Mouse (Mus musculus): ENCODE measurements around the gene Ptar1. TPM values are rescaled to one million over a fixed set of nuclear protein-coding genes. Genes with fewer than 3 reads are reported as not detected.
A peak's percentile ranks its signal among the peaks of the same experiment; 100 is the strongest.
"Not testable (repeated sequence)": the region's sequence is repeated elsewhere in the genome, so short reads cannot be mapped to it uniquely, and the experiment has no call there.

Gene Ptar1
- polyA plus RNA-seq, 1 experiment from 2014 or later = 14.8 TPM

- no peak overlapping the region for H3K27ac ChIP-seq (ENCODE audit: low read depth, low read length)
- no peak for ATAC-seq (ENCODE audit: low FRiP score, low TSS enrichment)
- H3K9me3 ChIP-seq (ENCODE audit: control insufficient read depth, low read length) = no peaks in the 10 kb centered on the region
- H3K36me3 ChIP-seq (ENCODE audit: control insufficient read depth, insufficient read depth, low read length) = no peaks in the 10 kb centered on the region
- H3K4me3 ChIP-seq (ENCODE audit: low read length) = no peak overlapping the region
- WGBS = 81% methylated on average over 6 of the region's 6 CpGs
- no peaks in the 10 kb centered on the region for H3K4me1 ChIP-seq (ENCODE audit: control insufficient read depth, insufficient read depth, low read length)
- H3K9ac ChIP-seq (ENCODE audit: low read depth, low read length) = no peak overlapping the region
- no peaks in the 10 kb centered on the region for H3K27me3 ChIP-seq (ENCODE audit: control insufficient read depth, insufficient read depth, low read length)
- H3K4me2 ChIP-seq (replicated peaks; ENCODE audit: low read depth, low read length) = no peak overlapping the region
Measured at GRCm38 (mm10) chr19:23668142-23668655, 19.0 kb upstream of the Ptar1 start.

- H3K27ac ChIP-seq (ENCODE audit: low read depth, low read length) = no peak overlapping the region
- H3K27me3 ChIP-seq (ENCODE audit: control insufficient read depth, insufficient read depth, low read length) = no peaks in the 10 kb centered on the region
- no peak overlapping the region for H3K4me2 ChIP-seq (replicated peaks; ENCODE audit: low read depth, low read length)
- H3K4me1 ChIP-seq (ENCODE audit: control insufficient read depth, insufficient read depth, low read length) = no peaks in the 10 kb centered on the region
- H3K9me3 ChIP-seq (ENCODE audit: control insufficient read depth, low read length) = peaks cover 4% of the 10 kb centered on the region; the same call in 1 of the 2 replicates
- ATAC-seq (ENCODE audit: low FRiP score, low TSS enrichment) = no peak
- H3K9ac ChIP-seq (ENCODE audit: low read depth, low read length) = no peak overlapping the region
- WGBS = 68% methylated on average over 2 of the region's 2 CpGs
- no peaks in the 10 kb centered on the region for H3K36me3 ChIP-seq (ENCODE audit: control insufficient read depth, insufficient read depth, low read length)
- no peak overlapping the region for H3K4me3 ChIP-seq (ENCODE audit: low read length)
Measured at GRCm38 (mm10) chr19:23673021-23673420, 14.2 kb upstream of the Ptar1 start.

GRCm38 (mm10) chr19:23675656-23676055 lies 11.6 kb upstream of the Ptar1 start:
- ATAC-seq (ENCODE audit: low FRiP score, low TSS enrichment); H3K4me3 ChIP-seq (ENCODE audit: low read length); H3K27me3 ChIP-seq (ENCODE audit: control insufficient read depth, insufficient read depth, low read length); H3K4me2 ChIP-seq (replicated peaks; ENCODE audit: low read depth, low read length); H3K9ac ChIP-seq (ENCODE audit: low read depth, low read length); H3K9me3 ChIP-seq (ENCODE audit: control insufficient read depth, low read length); H3K4me1 ChIP-seq (ENCODE audit: control insufficient read depth, insufficient read depth, low read length); H3K36me3 ChIP-seq (ENCODE audit: control insufficient read depth, insufficient read depth, low read length); H3K27ac ChIP-seq (ENCODE audit: low read depth, low read length): not testable (repeated sequence)
- 91% methylated on average over 8 of the region's 8 CpGs for whole genome bisulfite sequencing

GRCm38 (mm10) chr19:23686962-23687295 lies 300 bp upstream of the Ptar1 start:
- H3K9ac ChIP-seq (ENCODE audit: low read depth, low read length) = peak overlapping the region; percentile 88
- peak overlapping the region; percentile 55 for H3K4me3 ChIP-seq (ENCODE audit: low read length)
- no peaks in the 10 kb centered on the region for H3K36me3 ChIP-seq (ENCODE audit: control insufficient read depth, insufficient read depth, low read length)
- ATAC-seq (ENCODE audit: low FRiP score, low TSS enrichment) = peak; percentile 96; the same call in 1 of the 2 replicates
- 2% methylated on average over 14 of the region's 14 CpGs for WGBS
- peak overlapping the region; percentile 89 for H3K27ac ChIP-seq (ENCODE audit: low read depth, low read length)
- no peaks in the 10 kb centered on the region for H3K9me3 ChIP-seq (ENCODE audit: control insufficient read depth, low read length)
- peaks cover 7% of the 10 kb centered on the region; the same call in 1 of the 2 replicates for H3K4me1 ChIP-seq (ENCODE audit: control insufficient read depth, insufficient read depth, low read length)
- no peaks in the 10 kb centered on the region for H3K27me3 ChIP-seq (ENCODE audit: control insufficient read depth, insufficient read depth, low read length)
- H3K4me2 ChIP-seq (replicated peaks; ENCODE audit: low read depth, low read length) = peak overlapping the region; percentile 38

- H3K27ac ChIP-seq (ENCODE audit: low read depth, low read length) = no peak overlapping the region
- no peaks in the 10 kb centered on the region for H3K27me3 ChIP-seq (ENCODE audit: control insufficient read depth, insufficient read depth, low read length)
- H3K4me1 ChIP-seq (ENCODE audit: control insufficient read depth, insufficient read depth, low read length) = peaks cover 7% of the 10 kb centered on the region; the same call in 1 of the 2 replicates
- peak overlapping the region; percentile 38 for H3K4me2 ChIP-seq (replicated peaks; ENCODE audit: low read depth, low read length)
- peak overlapping the region; percentile 55 for H3K4me3 ChIP-seq (ENCODE audit: low read length)
- WGBS = 23% methylated on average over 4 of the region's 4 CpGs
- no peaks in the 10 kb centered on the region for H3K9me3 ChIP-seq (ENCODE audit: control insufficient read depth, low read length)
- no peak for ATAC-seq (ENCODE audit: low FRiP score, low TSS enrichment)
- H3K36me3 ChIP-seq (ENCODE audit: control insufficient read depth, insufficient read depth, low read length) = no peaks in the 10 kb centered on the region
- peak overlapping the region; percentile 88; the same call in 1 of the 2 replicates for H3K9ac ChIP-seq (ENCODE audit: low read depth, low read length)
Measured at GRCm38 (mm10) chr19:23688421-23688946, 1.3 kb downstream of the Ptar1 start.

GRCm38 (mm10) chr19:23694344-23694743 lies 7.1 kb downstream of the Ptar1 start:
- no peak for ATAC-seq (ENCODE audit: low FRiP score, low TSS enrichment)
- 87% methylated on average over 4 of the region's 4 CpGs for WGBS
- H3K4me2 ChIP-seq (replicated peaks; ENCODE audit: low read depth, low read length) = no peak overlapping the region
- H3K4me1 ChIP-seq (ENCODE audit: control insufficient read depth, insufficient read depth, low read length) = no peaks in the 10 kb centered on the region
- no peak overlapping the region for H3K27ac ChIP-seq (ENCODE audit: low read depth, low read length)
- H3K27me3 ChIP-seq (ENCODE audit: control insufficient read depth, insufficient read depth, low read length) = no peaks in the 10 kb centered on the region
- H3K9ac ChIP-seq (ENCODE audit: low read depth, low read length) = no peak overlapping the region
- H3K9me3 ChIP-seq (ENCODE audit: control insufficient read depth, low read length) = no peaks in the 10 kb centered on the region
- peaks cover 44% of the 10 kb centered on the region for H3K36me3 ChIP-seq (ENCODE audit: control insufficient read depth, insufficient read depth, low read length)
- no peak overlapping the region for H3K4me3 ChIP-seq (ENCODE audit: low read length)

GRCm38 (mm10) chr19:23697861-23698260 lies 10.6 kb downstream of the Ptar1 start:
- Histone ChIP-seq H3K36me3 (ENCODE audit: control insufficient read depth, insufficient read depth, low read length) (peaks cover 64% of the 10 kb centered on the region), H3K9ac (ENCODE audit: low read depth, low read length) (no peak overlapping the region), H3K27ac (ENCODE audit: low read depth, low read length) (no peak overlapping the region), H3K27me3 (ENCODE audit: control insufficient read depth, insufficient read depth, low read length) (no peaks in the 10 kb centered on the region), H3K9me3 (ENCODE audit: control insufficient read depth, low read length) (no peaks in the 10 kb centered on the region), H3K4me1 (ENCODE audit: control insufficient read depth, insufficient read depth, low read length) (no peaks in the 10 kb centered on the region), H3K4me3 (ENCODE audit: low read length) (no peak overlapping the region), H3K4me2 (replicated peaks; ENCODE audit: low read depth, low read length) (no peak overlapping the region)
- ATAC-seq (ENCODE audit: low FRiP score, low TSS enrichment) = no peak
- WGBS = 81% methylated on average over 8 of the region's 8 CpGs

- Histone ChIP-seq H3K9me3 (ENCODE audit: control insufficient read depth, low read length) (no peaks in the 10 kb centered on the region), H3K4me3 (ENCODE audit: low read length) (no peak overlapping the region), H3K4me1 (ENCODE audit: control insufficient read depth, insufficient read depth, low read length) (no peaks in the 10 kb centered on the region), H3K9ac (ENCODE audit: low read depth, low read length) (no peak overlapping the region), H3K4me2 (replicated peaks; ENCODE audit: low read depth, low read length) (no peak overlapping the region), H3K27ac (ENCODE audit: low read depth, low read length) (no peak overlapping the region), H3K36me3 (ENCODE audit: control insufficient read depth, insufficient read depth, low read length) (peaks cover 69% of the 10 kb centered on the region), H3K27me3 (ENCODE audit: control insufficient read depth, insufficient read depth, low read length) (no peaks in the 10 kb centered on the region)
- ATAC-seq (ENCODE audit: low FRiP score, low TSS enrichment) = no peak
- WGBS = 81% methylated on average over 7 of the region's 7 CpGs
Measured at GRCm38 (mm10) chr19:23698366-23698765, 11.1 kb downstream of the Ptar1 start.

GRCm38 (mm10) chr19:23699131-23699530 lies 11.9 kb downstream of the Ptar1 start:
- H3K4me3 ChIP-seq (ENCODE audit: low read length) = no peak overlapping the region
- H3K9me3 ChIP-seq (ENCODE audit: control insufficient read depth, low read length) = no peaks in the 10 kb centered on the region
- no peak for ATAC-seq (ENCODE audit: low FRiP score, low TSS enrichment)
- H3K9ac ChIP-seq (ENCODE audit: low read depth, low read length) = no peak overlapping the region
- WGBS = 84% methylated on average over 4 of the region's 4 CpGs
- peaks cover 69% of the 10 kb centered on the region for H3K36me3 ChIP-seq (ENCODE audit: control insufficient read depth, insufficient read depth, low read length)
- H3K27me3 ChIP-seq (ENCODE audit: control insufficient read depth, insufficient read depth, low read length) = no peaks in the 10 kb centered on the region
- no peak overlapping the region for H3K27ac ChIP-seq (ENCODE audit: low read depth, low read length)
- no peak overlapping the region for H3K4me2 ChIP-seq (replicated peaks; ENCODE audit: low read depth, low read length)
- no peaks in the 10 kb centered on the region for H3K4me1 ChIP-seq (ENCODE audit: control insufficient read depth, insufficient read depth, low read length)
